Comparison of ENCODE assay signal across 15 mouse cellular contexts in the genomic region with DNA sequence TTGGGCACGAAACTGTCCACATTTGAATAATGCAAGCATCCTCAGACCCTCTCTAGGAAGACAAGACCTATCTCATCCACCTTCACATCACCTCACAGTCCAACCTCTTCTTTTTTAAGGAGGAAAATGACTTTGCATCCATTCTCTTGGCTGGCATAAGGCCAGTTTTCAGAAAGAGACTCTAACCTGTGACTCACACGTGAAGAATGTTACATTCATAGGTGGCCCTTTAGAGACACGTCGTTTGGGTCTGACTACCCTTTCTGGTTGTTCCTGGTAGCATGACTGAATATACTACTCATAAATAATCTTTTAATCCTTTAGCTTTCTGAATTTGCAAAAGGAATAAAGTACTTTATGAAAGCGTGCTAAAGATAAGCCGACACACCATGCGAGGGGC. TPM values are rescaled to one million over a fixed set of nuclear protein-coding genes. Genes with fewer than 3 reads are reported as not detected.
DNase-seq lines count a peak whose midpoint lies in the region; ATAC-seq and TF ChIP-seq lines count a peak whose summit lies in the region.
"Had no signal": no experiment of that assay in that cellular context is flagged by ENCODE, and none has a peak within 500 bp of the region (broad histone marks: within the 10 kb centered on the region; RNA-seq: fewer than 3 reads in every experiment).

No protein-coding gene starts in this region.

- no peak for TF ChIP-seq EP300 in stomach, postnatal 0 days (optimal IDR thresholded peaks at IDR 0.05)

- H3K27me3 ChIP-seq in heart, embryonic 12.5 days (replicated peaks), result no peaks in the 10 kb centered on the region
- H3K27me3 ChIP-seq in limb, embryonic 14.5 days (ENCODE audit: control insufficient read depth, insufficient read depth, low read length), result no peaks in the 10 kb centered on the region
- no peaks in the 10 kb centered on the region for H3K27me3 ChIP-seq in limb, embryonic 10.5 days (ENCODE audit: low read depth, poor library complexity, severe bottlenecking)
- no peaks in the 10 kb centered on the region for H3K27me3 ChIP-seq in hindbrain, postnatal 0 days (ENCODE audit: insufficient read depth, low read length)
- H3K27me3 ChIP-seq in stomach, postnatal 0 days (ENCODE audit: control insufficient read depth, insufficient read depth, low read length), result no peaks in the 10 kb centered on the region
- H3K27me3 ChIP-seq: liver, embryonic 13.5 days had no signal

- no peak for TF ChIP-seq CTCF in hindbrain, postnatal 0 days (IDR thresholded peaks at IDR 0.05; ENCODE audit: low read depth)
- TF ChIP-seq CTCF in stomach, postnatal 0 days (IDR thresholded peaks at IDR 0.05; ENCODE audit: low read depth), result no peak

- WGBS in heart, embryonic 12.5 days, result 70% methylated on average over 7 of the region's 7 CpGs
- 78% methylated on average over 7 of the region's 7 CpGs for WGBS in limb, embryonic 14.5 days
- 93% methylated on average over 7 of the region's 7 CpGs for WGBS in limb, embryonic 10.5 days
- WGBS in hindbrain, postnatal 0 days, result 82% methylated on average over 7 of the region's 7 CpGs
- WGBS in stomach, postnatal 0 days, result 44% methylated on average over 7 of the region's 7 CpGs

- H3K27ac ChIP-seq in heart, embryonic 12.5 days (ENCODE audit: poor library complexity, severe bottlenecking), result no peak overlapping the region
- 0 out of 2 replicates have a peak overlapping the region, but pooled peaks have one; percentile 61 for H3K27ac ChIP-seq in limb, embryonic 14.5 days (replicated peaks; ENCODE audit: low read depth, low read length)
- H3K27ac ChIP-seq in limb, embryonic 10.5 days, result no peak overlapping the region
- 0 out of 2 replicates have a peak overlapping the region, but pooled peaks have one; percentile 32 for H3K27ac ChIP-seq in hindbrain, postnatal 0 days
- H3K27ac ChIP-seq in stomach, postnatal 0 days (replicated peaks), result no peak overlapping the region; the same call in 1 of the 2 replicates
- H3K27ac ChIP-seq: liver, embryonic 13.5 days had no signal

- H3K36me3 ChIP-seq in heart, embryonic 12.5 days, result peaks cover 53% of the 10 kb centered on the region
- 0 out of 2 replicates have a peak, but pooled peaks cover 3% of the 10 kb centered on the region for H3K36me3 ChIP-seq in limb, embryonic 14.5 days (ENCODE audit: control insufficient read depth, insufficient read depth, low read length)
- H3K36me3 ChIP-seq in limb, embryonic 10.5 days, result peaks cover 21% of the 10 kb centered on the region
- H3K36me3 ChIP-seq in hindbrain, postnatal 0 days (ENCODE audit: insufficient read depth, low read length), result no peaks in the 10 kb centered on the region
- 0 out of 2 replicates have a peak, but pooled peaks cover 3% of the 10 kb centered on the region for H3K36me3 ChIP-seq in stomach, postnatal 0 days (ENCODE audit: control insufficient read depth, insufficient read depth, low read length)

- H3K9ac ChIP-seq in heart, embryonic 12.5 days, result no peak overlapping the region
- no peak overlapping the region for H3K9ac ChIP-seq in limb, embryonic 14.5 days (ENCODE audit: low read depth, low read length, severe bottlenecking)
- H3K9ac ChIP-seq in hindbrain, postnatal 0 days (replicated peaks; ENCODE audit: low read length), result no peak overlapping the region
- no peak overlapping the region for H3K9ac ChIP-seq in stomach, postnatal 0 days (ENCODE audit: low read length)
- H3K9ac ChIP-seq: liver, embryonic 13.5 days had no signal

- no peak overlapping the region for H3K4me3 ChIP-seq in heart, embryonic 12.5 days
- H3K4me3 ChIP-seq in limb, embryonic 14.5 days (replicated peaks; ENCODE audit: low read length), result no peak overlapping the region
- H3K4me3 ChIP-seq in limb, embryonic 10.5 days, result no peak overlapping the region
- no peak overlapping the region for H3K4me3 ChIP-seq in hindbrain, postnatal 0 days (ENCODE audit: low read length)
- H3K4me3 ChIP-seq in stomach, postnatal 0 days (ENCODE audit: low read depth, low read length), result no peak overlapping the region
- H3K4me3 ChIP-seq: liver, embryonic 13.5 days had no signal

- H3K4me1 ChIP-seq in heart, embryonic 12.5 days (replicated peaks), result peaks cover 27% of the 10 kb centered on the region
- peaks cover 3% of the 10 kb centered on the region; the same call in 1 of the 2 replicates for H3K4me1 ChIP-seq in limb, embryonic 14.5 days (ENCODE audit: control insufficient read depth, insufficient read depth, low read length)
- peaks cover 8% of the 10 kb centered on the region for H3K4me1 ChIP-seq in limb, embryonic 10.5 days
- peaks cover 4% of the 10 kb centered on the region; the same call in 1 of the 2 replicates for H3K4me1 ChIP-seq in hindbrain, postnatal 0 days (ENCODE audit: insufficient read depth, low read length)
- H3K4me1 ChIP-seq in stomach, postnatal 0 days (replicated peaks; ENCODE audit: control insufficient read depth, insufficient read depth), result no peaks in the 10 kb centered on the region

- no peak for TF ChIP-seq POLR2A in limb, embryonic 14.5 days (IDR thresholded peaks at IDR 0.05; ENCODE audit: borderline replicate concordance, extremely low read depth, insufficient read depth, insufficient read length)

- DNase-seq in heart, adult 11 months, result peak; percentile 73
- no peak for DNase-seq in limb, embryonic 14.5 days (ENCODE audit: low spot score)
- no peak for DNase-seq in limb, embryonic 10.5 days (ENCODE audit: low spot score)
- no peak for DNase-seq in hindbrain, postnatal 0 days (ENCODE audit: low spot score)
- no peak for DNase-seq in stomach, postnatal 0 days (ENCODE audit: low spot score)
- no peak for DNase-seq in lung, postnatal 36 days
- DNase-seq: embryo, embryonic 11 days; liver, embryonic 13.5 days had no signal

- no peak for ATAC-seq in heart, embryonic 12.5 days (ENCODE audit: insufficient number of reproducible peaks, low FRiP score)
- no peak for ATAC-seq in limb, embryonic 14.5 days (ENCODE audit: low FRiP score, low read depth)
- ATAC-seq in hindbrain, postnatal 0 days, result no peak
- peak; percentile 62 for ATAC-seq in stomach, postnatal 0 days (ENCODE audit: low FRiP score, low TSS enrichment)
- ATAC-seq: activated CD4-positive, CD25-positive, alpha-beta regulatory T cell, adult 4 months; lung, postnatal 0 days had no signal

- no peaks in the 10 kb centered on the region for H3K9me3 ChIP-seq in heart, embryonic 12.5 days (replicated peaks)
- H3K9me3 ChIP-seq in limb, embryonic 14.5 days (ENCODE audit: control insufficient read depth, low read length), result no peaks in the 10 kb centered on the region
- no peaks in the 10 kb centered on the region for H3K9me3 ChIP-seq in limb, embryonic 10.5 days (replicated peaks)
- H3K9me3 ChIP-seq in hindbrain, postnatal 0 days (ENCODE audit: low read length), result no peaks in the 10 kb centered on the region
- H3K9me3 ChIP-seq in stomach, postnatal 0 days (ENCODE audit: control insufficient read depth, low read length), result no peaks in the 10 kb centered on the region
- H3K9me3 ChIP-seq: liver, embryonic 13.5 days had no signal

- H3K4me2 ChIP-seq in heart, embryonic 12.5 days, result no peak overlapping the region
- H3K4me2 ChIP-seq in limb, embryonic 14.5 days (replicated peaks; ENCODE audit: low read depth, low read length, severe bottlenecking), result no peak overlapping the region
- H3K4me2 ChIP-seq in hindbrain, postnatal 0 days (ENCODE audit: low read depth, low read length), result no peak overlapping the region; the same call in 1 of the 2 replicates
- no peak overlapping the region for H3K4me2 ChIP-seq in stomach, postnatal 0 days (replicated peaks; ENCODE audit: low read depth)
- H3K4me2 ChIP-seq: liver, embryonic 13.5 days; midbrain, embryonic 11.5 days had no signal

RNA-seq across cellular contexts. Expression of gene Lmod3, which starts 52.9 kb away (rescaled TPM):
- polyA plus RNA-seq in heart, embryonic 12.5 days (2016; fragmentation: Nextera tagmentation; extraction: Ambion mirVana), result 18.0 and 18.7 TPM in 2 replicates
- polyA plus RNA-seq in limb, embryonic 14.5 days (2012; rRNA removed), result 6.6 and 11.9 TPM in 2 replicates
- polyA plus RNA-seq in limb, embryonic 14.5 days (2014; fragmentation: Nextera tagmentation; extraction: Ambion mirVana), result 9.4 and 12.2 TPM in 2 replicates
- polyA plus RNA-seq in limb, embryonic 10.5 days (2016; fragmentation: Nextera tagmentation; extraction: Ambion mirVana), result 0.13 TPM in 1 of 2 replicates, not detected in the other
- 0.21 TPM in 1 of 2 replicates, not detected in the other for total RNA-seq in hindbrain, postnatal 0 days (2014; rRNA removed)
- not detected in 2 replicates for polyA plus RNA-seq in hindbrain, postnatal 0 days (2015; fragmentation: Nextera tagmentation; extraction: Ambion mirVana)
- polyA plus RNA-seq in stomach, postnatal 0 days (2015; fragmentation: Nextera tagmentation; extraction: Ambion mirVana), result 0.16 and 0.27 TPM in 2 replicates
- total RNA-seq: hematopoietic stem cell, adult 5-6 weeks; left cerebral cortex, postnatal 25 days had no signal
- polyA plus RNA-seq: activated CD4-positive, CD25-positive, alpha-beta regulatory T cell, adult 4 months; kidney, embryonic 14.5 days had no signal

Comparison
In these comparisons a context has a peak if more than half of its experiments do, and no peak if none do; other contexts are left out.
1. H3K27ac ChIP-seq: peak in limb, embryonic 14.5 days (single experiment) and hindbrain, postnatal 0 days (single experiment); none in heart, embryonic 12.5 days (single experiment), limb, embryonic 10.5 days (single experiment) and stomach, postnatal 0 days (single experiment).